Mouse (Mus musculus) thymus, postnatal 10 days (tissue): ENCODE data around the gene Rps12-ps3.

Experiments
- DNase-seq, 2 experiments: peaks; one replicate each; pipeline ENCODE4 v3.0.0; 2021; ENCODE audit warnings: low spot score in 2 of 2

Rps12-ps3 gene

GRCm38 (mm10) chr19:59321990-59322389 is at the start of gene Rps12-ps3:
Gene Rps12-ps3 (plus strand): TSS chr19:59322290.
- no peak for DNase-seq

DNA sequence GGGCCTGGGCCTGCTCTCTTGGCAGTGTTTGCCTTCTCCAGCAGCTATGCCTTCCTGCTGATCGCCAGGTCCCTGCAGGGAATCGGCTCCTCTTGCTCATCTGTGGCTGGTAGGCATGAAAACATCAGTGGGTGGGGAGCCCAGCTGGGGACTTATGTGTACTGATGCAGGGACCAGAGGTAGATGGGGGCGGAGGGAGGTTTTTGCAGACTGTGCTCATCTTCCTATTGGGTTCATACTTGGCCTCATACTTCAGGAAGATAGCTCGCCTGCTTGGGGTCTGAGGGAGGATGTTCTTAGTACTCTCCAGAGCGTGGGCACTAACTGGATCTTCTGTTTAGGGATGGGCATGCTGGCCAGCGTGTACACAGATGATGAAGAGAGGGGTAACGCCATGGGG is 48.9 kb upstream of the Rps12-ps3 start:
- no peak for DNase-seq

DNA sequence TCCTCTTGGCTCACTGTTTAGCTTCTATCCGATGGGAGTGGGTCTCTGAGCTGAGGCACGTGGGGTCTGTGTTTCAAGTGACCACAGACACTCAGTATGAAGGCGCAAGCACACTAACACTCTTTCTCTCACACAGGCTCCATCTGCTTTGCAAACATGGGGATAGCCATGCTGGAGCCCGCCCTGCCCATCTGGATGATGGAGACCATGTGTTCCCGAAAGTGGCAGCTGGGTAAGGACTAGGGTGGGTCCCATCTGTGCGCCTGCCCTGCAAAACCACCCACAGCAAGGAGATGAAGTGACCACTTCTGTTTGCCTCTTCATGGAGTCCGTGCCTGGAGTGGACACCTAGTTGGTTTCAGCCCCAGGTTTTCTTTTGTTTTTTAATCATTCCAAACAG is 45.7 kb upstream of the Rps12-ps3 start:
- DNase-seq = no peak

GRCm38 (mm10) chr19:59280841-59281240 is 41.2 kb upstream of the Rps12-ps3 start:
- no peak for DNase-seq

GRCm38 (mm10) chr19:59282001-59282400 is 40.1 kb upstream of the Rps12-ps3 start:
- no peak for DNase-seq

DNA sequence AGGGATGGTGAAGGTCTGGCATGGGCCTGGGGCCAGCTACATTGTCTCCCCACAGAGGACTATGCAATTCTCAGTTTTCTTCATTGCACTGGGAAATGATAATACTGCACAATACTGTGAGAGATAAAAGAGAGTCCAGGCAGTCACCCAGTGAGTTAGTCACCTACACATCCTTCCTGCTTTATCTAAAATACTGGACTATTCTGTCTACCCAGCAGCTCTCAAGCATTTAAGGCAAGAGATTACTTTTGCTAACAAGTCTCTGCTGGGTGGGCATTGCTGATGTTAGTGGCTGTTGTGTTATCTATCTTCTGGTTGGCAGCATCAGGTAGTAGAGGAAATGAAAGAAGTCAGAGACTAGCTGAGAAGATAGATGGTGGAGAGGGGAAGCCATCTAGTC is 33.0 kb upstream of the Rps12-ps3 start:
- DNase-seq = no peak

- DNase-seq = no peak
Observed at GRCm38 (mm10) chr19:59289811-59290210, 32.3 kb upstream of the Rps12-ps3 start.

DNA sequence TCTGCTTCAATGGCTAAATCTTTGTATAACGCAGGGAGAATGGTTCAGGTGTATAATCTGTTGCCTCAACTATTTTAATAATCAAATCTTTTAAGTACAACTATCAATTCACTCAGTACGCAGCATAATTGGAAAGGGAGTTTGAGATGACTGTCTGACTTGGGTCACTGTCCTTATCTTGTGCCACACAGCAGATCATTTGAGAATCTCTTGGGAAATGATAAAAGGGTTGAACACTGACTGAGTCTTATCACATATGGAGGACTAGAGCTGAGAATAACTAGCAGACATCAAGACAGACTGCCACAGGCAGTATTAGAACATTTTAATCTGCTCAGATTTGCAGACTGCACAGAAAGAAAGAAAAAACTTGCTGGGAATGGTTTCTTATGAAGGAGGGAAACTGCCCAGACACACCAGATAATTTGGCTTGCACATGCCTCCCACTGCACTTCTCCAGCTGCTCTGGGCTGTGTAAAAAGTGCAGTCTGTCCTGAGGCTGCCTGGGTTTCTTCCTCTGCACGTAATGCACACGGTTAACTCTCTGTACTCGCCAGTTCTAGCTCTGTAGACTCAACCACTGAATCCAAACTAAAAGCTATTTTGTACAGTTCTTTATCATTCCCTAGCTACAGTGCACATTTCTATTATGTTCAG is 29.8 kb upstream of the Rps12-ps3 start:
- no peak for DNase-seq

DNA sequence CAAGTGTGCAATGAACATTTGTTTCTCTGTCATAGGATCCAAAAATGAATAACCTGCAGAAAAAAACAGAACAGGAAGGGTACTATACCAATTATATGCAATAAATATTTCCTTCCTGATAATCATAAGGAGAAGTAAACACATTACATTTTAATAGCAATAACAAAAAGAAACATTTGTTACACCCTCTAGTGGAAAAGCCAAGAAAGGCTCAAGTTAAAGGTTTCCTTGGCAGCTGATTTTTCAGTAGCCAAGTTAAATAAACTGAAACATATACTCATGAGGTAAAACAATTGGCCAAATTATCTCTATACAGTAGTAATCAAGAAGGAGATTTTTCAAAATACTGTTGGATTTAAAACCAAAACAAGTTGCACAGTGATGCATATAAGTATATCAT is 6.8 kb upstream of the Rps12-ps3 start:
- DNase-seq = no peak

DNA sequence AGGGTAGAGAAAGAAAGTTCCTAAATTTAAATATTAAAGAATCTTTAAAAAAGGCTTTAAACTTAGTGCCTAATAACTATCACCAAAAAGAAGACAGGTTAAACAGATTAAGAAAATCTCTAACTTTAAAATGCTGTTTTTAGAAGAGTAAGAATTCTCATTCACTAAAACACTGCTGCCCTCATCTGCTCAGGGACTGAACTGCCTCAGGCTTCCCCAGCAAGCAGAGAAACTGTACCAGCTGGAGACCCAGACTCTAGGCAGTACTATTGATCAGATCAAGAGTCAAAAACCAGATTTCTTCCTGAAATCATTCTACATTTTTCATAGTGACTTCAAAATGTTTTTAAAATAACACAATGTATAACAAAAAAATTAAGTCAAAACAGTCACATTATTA is 5.5 kb upstream of the Rps12-ps3 start:
- peak in 1 of 2 experiments; percentile 19 for DNase-seq

DNA sequence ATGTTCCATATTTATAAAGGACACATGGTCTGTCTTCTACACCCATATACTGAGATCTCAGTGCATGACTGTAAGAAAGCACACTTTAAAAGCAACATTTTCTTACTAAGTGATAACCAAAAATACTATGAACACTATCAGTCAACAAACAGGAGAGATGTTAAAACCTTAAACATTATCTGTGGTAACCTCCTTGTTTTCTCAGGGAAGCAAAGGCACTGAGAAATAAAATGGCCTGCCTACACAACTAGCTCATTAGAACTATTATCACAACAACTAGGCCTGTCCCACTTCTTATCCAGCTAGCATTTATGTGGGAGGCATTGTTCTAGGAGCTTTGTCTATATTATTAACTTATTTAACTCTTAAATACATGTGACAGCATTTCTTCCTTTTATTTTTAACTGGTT is 8.7 kb downstream of the Rps12-ps3 start:
- no peak for DNase-seq

GRCm38 (mm10) chr19:59336655-59337054 is 14.6 kb downstream of the Rps12-ps3 start:
- no peak for DNase-seq

DNA sequence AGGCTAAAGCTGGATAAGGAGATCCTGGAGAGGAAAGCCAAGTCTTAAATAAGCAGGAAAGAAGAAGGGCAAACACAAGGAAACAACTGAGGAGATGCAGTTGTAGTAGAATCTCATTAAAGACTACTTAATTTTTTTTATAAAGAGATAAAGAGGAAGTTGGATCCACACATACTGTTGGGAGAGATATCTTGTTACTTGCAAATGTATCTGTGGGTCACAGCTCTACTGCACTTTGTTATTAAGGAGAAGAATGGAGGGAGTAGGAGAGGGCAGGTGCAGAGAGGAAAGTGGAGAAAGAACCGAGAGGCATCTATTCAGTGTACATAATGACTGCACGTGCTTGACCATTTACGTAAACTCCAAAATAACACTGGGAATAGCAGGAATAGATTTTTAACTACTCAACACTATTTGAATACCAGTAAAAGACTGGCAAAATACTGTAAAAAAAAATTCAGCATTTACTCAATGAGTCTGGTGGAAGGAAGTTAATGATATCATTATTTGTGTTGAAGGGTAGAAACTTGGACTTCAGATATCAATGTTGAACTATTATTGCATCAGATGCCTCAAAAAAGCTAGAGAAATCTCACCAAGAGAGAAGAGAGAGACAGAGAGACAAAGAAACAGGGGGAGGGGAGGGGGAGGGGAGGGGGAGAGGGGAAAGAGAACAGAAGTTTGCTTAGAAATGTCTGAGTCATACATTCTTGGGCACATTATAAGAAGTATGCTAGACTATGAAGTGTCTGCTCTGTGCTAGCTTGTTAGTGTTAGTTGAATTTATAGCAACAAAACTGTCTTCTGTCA is 16.0 kb downstream of the Rps12-ps3 start:
- no peak for DNase-seq

- DNase-seq = no peak
Observed at GRCm38 (mm10) chr19:59339908-59340307, 17.8 kb downstream of the Rps12-ps3 start.

DNA sequence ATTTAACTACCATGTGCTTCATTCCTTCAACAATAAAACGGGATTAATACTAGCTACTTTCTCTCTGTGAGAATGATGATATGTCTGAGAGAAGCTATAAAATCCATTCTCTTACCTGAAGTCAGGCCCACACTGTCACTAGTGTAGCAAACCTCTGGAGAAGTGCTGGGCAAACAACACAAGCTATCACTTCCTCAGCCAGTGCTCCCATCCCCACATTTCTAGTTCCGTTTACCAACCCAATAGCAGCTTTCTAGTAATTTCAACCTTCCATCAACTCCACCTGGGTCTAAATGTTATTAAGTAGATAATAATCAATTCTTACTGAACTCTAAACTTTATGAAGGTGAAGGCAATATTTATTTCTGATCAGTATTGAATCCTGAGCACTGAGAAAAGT is 20.9 kb downstream of the Rps12-ps3 start:
- no peak for DNase-seq

DNA sequence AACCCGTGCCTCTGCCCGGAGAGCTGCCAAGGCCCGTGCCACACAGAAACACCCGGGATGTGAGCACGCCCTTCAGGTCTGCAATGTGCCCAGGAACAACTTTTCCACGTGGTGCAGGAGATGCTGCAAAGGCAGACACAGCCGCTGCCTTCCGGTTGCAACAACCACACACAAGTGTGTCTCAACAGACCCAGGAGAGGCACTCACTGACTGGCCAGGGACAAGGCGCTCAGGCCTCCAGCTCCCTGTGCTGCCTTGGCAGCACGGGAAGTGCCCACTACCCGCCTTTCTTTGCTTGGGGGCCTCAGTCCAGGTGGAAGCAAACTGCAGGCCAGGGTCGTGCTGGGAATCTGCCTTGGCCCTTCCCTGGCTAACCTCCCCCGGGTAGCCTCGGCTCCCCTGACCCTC is 22.2 kb downstream of the Rps12-ps3 start:
- peak; percentile 31 to 37 for DNase-seq

GRCm38 (mm10) chr19:59345081-59345657 is 23.1 kb downstream of the Rps12-ps3 start:
- peak; percentile 59 to 61 for DNase-seq

DNA sequence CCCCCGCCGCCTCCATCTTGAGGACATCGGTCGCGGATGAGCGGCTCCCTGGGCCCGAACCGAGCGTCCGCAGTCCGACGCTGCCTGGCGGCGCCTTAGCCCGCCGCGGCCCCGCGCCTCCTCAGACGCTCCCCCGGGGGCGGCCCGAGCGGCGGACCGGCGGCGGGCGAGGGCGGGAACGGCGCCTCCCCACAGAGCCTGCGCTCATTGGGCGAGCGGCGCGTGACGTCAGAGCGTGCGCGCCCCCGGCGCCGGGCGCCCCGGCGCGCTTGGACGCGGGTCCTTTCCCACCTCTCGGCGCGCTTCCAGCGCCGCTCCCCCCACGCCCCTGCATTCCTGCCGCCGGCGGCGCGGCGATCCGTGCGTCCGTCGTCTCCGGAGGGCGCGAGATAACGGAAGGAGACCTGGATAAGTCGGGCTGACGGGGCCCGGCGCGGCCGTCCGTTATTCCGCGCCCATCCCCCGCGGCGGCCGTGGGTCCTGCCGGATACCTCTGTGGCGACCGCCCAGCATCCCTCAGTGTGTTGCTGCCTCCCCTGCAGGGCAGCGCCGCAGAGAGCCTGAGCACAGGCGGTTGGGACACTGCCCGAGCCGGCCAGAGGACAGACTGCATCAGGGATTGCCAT is 23.7 kb downstream of the Rps12-ps3 start, which contains the start of gene Pdzd8:
Gene Pdzd8 (minus strand): TSS at position 123 of the 626 bp plus-strand sequence.
- DNase-seq = peak; percentile 79 to 86

DNA sequence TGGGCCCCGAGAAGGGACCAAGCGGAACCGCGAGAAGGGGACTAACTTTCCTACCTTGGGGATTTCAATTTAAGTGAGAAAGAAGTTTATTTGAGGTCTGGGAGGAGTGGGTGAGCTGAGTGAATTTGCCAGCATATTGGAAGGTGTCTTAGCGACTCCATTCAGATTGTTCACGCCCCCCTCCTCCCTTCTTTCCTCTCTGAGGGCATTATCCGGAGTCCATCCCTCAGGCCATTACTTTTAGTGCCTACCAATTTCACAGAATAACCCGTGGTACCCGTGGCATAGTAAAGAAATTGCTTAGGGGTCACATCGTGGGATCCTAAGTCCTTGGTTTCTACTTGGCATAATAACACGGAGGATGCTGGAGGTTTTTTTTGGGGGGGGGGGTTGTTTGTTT is 24.2 kb downstream of the Rps12-ps3 start:
- DNase-seq = no peak

DNA sequence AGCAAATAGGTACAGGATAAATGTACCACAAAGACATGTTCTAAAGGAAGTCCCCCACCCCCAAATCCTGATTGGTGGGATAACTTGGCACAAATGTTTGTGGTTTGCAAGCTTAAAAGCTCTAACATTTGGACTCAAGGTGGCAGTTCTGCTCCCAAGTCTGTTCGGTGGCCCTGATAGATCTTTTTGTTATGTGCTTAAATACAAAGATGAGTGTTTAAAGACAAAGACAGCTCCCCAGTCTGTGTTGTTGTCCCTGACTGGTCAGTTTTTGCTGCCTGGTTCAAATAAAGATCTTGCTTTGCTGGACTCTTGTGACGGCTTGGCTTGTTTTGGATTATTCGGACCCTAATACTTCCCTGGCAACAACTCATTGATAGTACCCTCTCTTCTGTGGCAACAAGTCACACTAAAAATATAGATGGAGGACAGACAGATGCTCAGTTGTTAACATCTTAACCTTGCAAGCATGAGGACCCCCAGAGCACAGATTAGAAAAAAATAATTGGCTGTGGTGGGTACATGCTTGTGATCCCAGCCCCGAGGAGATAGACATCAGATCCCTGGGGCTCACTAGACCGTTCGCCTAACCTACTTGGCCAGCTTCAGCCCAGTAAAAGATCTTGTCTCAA is 27.4 kb downstream of the Rps12-ps3 start:
- no peak for DNase-seq

DNA sequence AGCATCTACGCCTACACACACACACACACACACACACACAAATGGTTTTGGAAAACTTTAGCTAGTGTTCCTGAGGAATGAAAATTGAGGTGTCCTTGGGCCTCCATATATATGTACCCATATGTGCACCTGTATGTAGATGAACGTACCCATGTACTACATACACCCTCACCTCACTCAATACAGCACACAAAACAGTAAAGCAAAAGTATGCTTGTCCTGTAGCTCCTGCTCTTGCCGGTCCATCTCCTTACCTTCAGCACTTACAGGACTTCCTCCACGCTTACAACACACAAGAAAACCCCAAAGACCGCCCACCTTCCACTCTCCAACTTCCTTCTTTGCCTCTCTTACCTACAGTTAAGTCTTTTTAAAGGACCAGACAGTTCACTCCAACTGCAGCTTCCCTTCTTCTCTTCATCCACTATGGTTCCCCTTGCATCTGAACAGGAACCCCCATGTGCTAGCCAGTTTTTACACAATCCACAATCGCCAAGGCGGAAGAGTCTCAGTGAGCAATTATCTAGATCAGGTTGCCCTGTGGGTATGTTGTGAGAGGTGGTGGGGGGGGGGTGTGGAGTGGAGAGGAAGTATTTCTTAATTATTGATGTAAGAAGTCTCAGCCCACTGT is 28.3 kb downstream of the Rps12-ps3 start:
- DNase-seq = no peak
